Mouse (Mus musculus) heart, adult 2 months (tissue): ENCODE data around the gene Alkbh2.

Experiments
- CTCF ChIP-seq: fragments of 200-600 bp; IDR thresholded peaks from 2 replicates; pipeline ENCODE4 v1.8.1; 2022; ENCODE audit warnings: antibody characterized with exemption, mild to moderate bottlenecking, moderate library complexity
- EP300 ChIP-seq: fragments of 200-500 bp; IDR thresholded peaks from 2 replicates; pipeline ENCODE4 v1.6.1; 2011; ENCODE audit warnings: low read depth, low read length, control low read depth; ENCODE audit not compliant: insufficient read depth
- POLR2A ChIP-seq: fragments of 200-500 bp; IDR thresholded peaks from 2 replicates; pipeline ENCODE4 v1.6.1; 2011; ENCODE audit warnings: mild to moderate bottlenecking, low read depth, low read length, control low read depth; ENCODE audit not compliant: insufficient read depth

DNA sequence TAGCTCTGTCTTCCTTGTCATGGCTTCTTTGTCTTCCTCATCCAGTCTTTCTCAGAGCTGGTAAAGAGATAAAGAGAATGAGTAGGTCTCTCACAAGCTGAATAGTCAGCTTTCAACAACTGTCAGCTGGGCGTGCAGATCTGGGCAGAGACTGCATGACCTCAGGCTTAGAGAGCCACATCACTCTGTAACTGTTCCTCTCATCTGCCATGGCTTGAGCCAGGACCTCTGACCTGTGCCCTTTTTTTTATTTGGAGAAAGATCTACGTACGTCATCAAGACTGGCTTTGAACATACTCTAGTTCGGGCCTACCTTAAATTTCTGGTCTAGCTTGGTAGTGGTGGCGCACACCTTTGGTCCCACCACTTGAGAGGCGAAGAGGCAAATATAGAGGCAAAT, 4.8 kb upstream of the Alkbh2 start:
- TF ChIP-seq CTCF (no peak), POLR2A (no peak), EP300 (no peak)
